Mouse (Mus musculus): ENCODE results near the gene Ttc7b.

DNA sequence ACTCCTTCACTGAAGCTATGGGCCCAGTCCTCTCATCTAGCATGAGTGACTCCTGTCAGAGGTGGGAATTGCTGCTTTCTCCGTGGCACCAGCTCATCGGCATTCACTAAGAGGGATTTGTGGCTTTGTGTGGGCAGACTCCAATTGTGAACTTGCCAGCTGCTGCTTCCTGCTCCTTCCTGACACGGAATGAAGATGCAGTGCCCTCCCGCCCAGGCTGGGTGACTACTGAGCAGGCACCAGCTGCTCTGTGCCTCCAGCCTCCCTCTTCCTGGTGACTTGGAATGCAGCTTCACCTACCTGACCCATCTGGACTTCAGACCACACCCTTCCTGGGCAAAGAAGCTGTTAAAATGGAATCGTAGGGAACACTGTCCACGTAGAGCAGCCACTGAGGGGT, 257.8 kb downstream of the Ttc7b start:
- TF ChIP-seq CTCF (IDR thresholded peaks at IDR 0.05; ENCODE audit: control insufficient read depth, insufficient read depth, insufficient replicate concordance, low read depth, low read length) (no peak), POLR2A (IDR thresholded peaks at IDR 0.05; ENCODE audit: control insufficient read depth, low read depth, low read length) (no peak)
